Mouse (Mus musculus) heart, postnatal 36 days (tissue): ENCODE results near the gene Arhgap29. TPM values are rescaled to one million over a fixed set of nuclear protein-coding genes. Genes with fewer than 3 reads are reported as not detected.
A peak's percentile ranks its signal among the peaks of the same experiment; 100 is the strongest.

Source experiments
- DNase-seq, 2 experiments: peaks; one replicate each; pipeline ENCODE4 v3.0.0; 2021 to 2022
- intact Hi-C: fragments of 180-260 bp; cut with DNase I; formaldehyde crosslinking; loops from one replicate; pipeline ENCODE4 v1.15.1; 2025
- total RNA-seq, 2 experiments: library from RNA; stranded (reverse); gene quantifications; 2 replicates each; pipeline ENCODE4 v1.2.3; 2021

Gene Arhgap29
- total RNA-seq, 2 experiments from 2014 or later = 53.9 to 54.3 TPM

- intact Hi-C loops = no loop called here
- no peak for DNase-seq
These were observed 12.0 kb upstream of the Arhgap29 start for GRCm38 (mm10) chr3:121940094-121940889.

GRCm38 (mm10) chr3:121941204-121941745 is 11.1 kb upstream of the Arhgap29 start:
- no peak for DNase-seq
- intact Hi-C loops = no loop called here

GRCm38 (mm10) chr3:121945957-121946356 is 6.4 kb upstream of the Arhgap29 start:
- no peak for DNase-seq
- intact Hi-C loops = no loop called here

GRCm38 (mm10) chr3:121946765-121947164 is 5.6 kb upstream of the Arhgap29 start:
- no peak for DNase-seq
- intact Hi-C loops = no loop called here

GRCm38 (mm10) chr3:121950139-121950538 is 2.2 kb upstream of the Arhgap29 start:
- intact Hi-C loops = loop anchor here (5.0 to 10.0 kb wide), 3 partner anchors 138 to 345 kb away; partner anchors contain the start of genes Bcar3 and Gclm
- DNase-seq = no peak

- DNase-seq = no peak
- intact Hi-C loops = loop anchor here (5.0 to 10.0 kb wide), 3 partner anchors 139 to 344 kb away; partner anchors contain the start of genes Bcar3 and Gclm
These were observed 1.2 kb upstream of the Arhgap29 start for GRCm38 (mm10) chr3:121951116-121951515.

GRCm38 (mm10) chr3:121953049-121953432 is 700 bp downstream of the Arhgap29 start:
- peak; percentile 91 for DNase-seq
- intact Hi-C loops = loop anchor here (2.0 to 10.0 kb wide), 5 partner anchors 34 to 342 kb away; partner anchors contain the start of genes Bcar3 and Gclm

- DNase-seq = peak; percentile 58 to 67
- intact Hi-C loops = loop anchor here (2.0 to 10.0 kb wide), 5 partner anchors 35 to 341 kb away; partner anchors contain the start of genes Bcar3 and Gclm
These were observed 1.3 kb downstream of the Arhgap29 start for GRCm38 (mm10) chr3:121953433-121954161.

- intact Hi-C loops = loop anchor here (5.0 to 10.0 kb wide), 3 partner anchors 142 to 340 kb away; partner anchors contain the start of genes Bcar3 and Gclm
- DNase-seq = no peak
These were observed 2.1 kb downstream of the Arhgap29 start for GRCm38 (mm10) chr3:121954421-121954820.

GRCm38 (mm10) chr3:121955527-121955926 is 3.2 kb downstream of the Arhgap29 start:
- intact Hi-C loops = loop anchor here (10.0 kb wide), 2 partner anchors 289 to 339 kb away; partner anchors contain the start of genes Bcar3 and Gclm
- no peak for DNase-seq

- intact Hi-C loops = loop anchor here (10.0 kb wide), 2 partner anchors 288 to 338 kb away; partner anchors contain the start of genes Bcar3 and Gclm
- no peak for DNase-seq
These were observed 4.4 kb downstream of the Arhgap29 start for GRCm38 (mm10) chr3:121956789-121957188.

- no peak for DNase-seq
- intact Hi-C loops = loop anchor here (10.0 kb wide), 2 partner anchors 287 to 337 kb away; partner anchors contain the start of genes Bcar3 and Gclm
These were observed 5.4 kb downstream of the Arhgap29 start for GRCm38 (mm10) chr3:121957606-121958344.

GRCm38 (mm10) chr3:121964173-121964572 is 11.8 kb downstream of the Arhgap29 start:
- intact Hi-C loops = loop anchor here (1.0 kb wide), 2 partner anchors 140 to 176 kb away; no protein-coding TSS in a partner anchor
- DNase-seq = peak; percentile 41 to 48

- DNase-seq = peak; percentile 90
These were observed 15.5 kb downstream of the Arhgap29 start for GRCm38 (mm10) chr3:121967681-121968476.

GRCm38 (mm10) chr3:121968621-121969020 is 16.3 kb downstream of the Arhgap29 start:
- intact Hi-C loops = loop anchor here (1.0 to 5.0 kb wide), 2 partner anchors 136 to 154 kb away; no protein-coding TSS in a partner anchor

More at GRCm38 (mm10) chr3:121967681-121968476, 15.5 kb downstream of the Arhgap29 start:
- intact Hi-C loops = loop anchor here (1.0 to 5.0 kb wide), 3 partner anchors 79 to 154 kb away; no protein-coding TSS in a partner anchor

GRCm38 (mm10) chr3:121969451-121969850 is 17.1 kb downstream of the Arhgap29 start:
- intact Hi-C loops = loop anchor here (5.0 kb wide), 1 partner anchor 153 kb away; no protein-coding TSS in a partner anchor
- DNase-seq = no peak

More at GRCm38 (mm10) chr3:121968621-121969020, 16.3 kb downstream of the Arhgap29 start:
- DNase-seq = peak; percentile 52 to 60

- DNase-seq = peak in 1 of 2 experiments; percentile 29
- intact Hi-C loops = no loop called here
These were observed 21.4 kb downstream of the Arhgap29 start for GRCm38 (mm10) chr3:121973761-121974160.

- intact Hi-C loops = no loop called here
- DNase-seq = no peak
These were observed 23.0 kb downstream of the Arhgap29 start for GRCm38 (mm10) chr3:121975381-121975780.

GRCm38 (mm10) chr3:121981306-121981705 is 29.0 kb downstream of the Arhgap29 start:
- DNase-seq = no peak
- intact Hi-C loops = no loop called here
